Mouse (Mus musculus): Measurements from ENCODE around the gene Smurf1.

Gene Smurf1

DNA sequence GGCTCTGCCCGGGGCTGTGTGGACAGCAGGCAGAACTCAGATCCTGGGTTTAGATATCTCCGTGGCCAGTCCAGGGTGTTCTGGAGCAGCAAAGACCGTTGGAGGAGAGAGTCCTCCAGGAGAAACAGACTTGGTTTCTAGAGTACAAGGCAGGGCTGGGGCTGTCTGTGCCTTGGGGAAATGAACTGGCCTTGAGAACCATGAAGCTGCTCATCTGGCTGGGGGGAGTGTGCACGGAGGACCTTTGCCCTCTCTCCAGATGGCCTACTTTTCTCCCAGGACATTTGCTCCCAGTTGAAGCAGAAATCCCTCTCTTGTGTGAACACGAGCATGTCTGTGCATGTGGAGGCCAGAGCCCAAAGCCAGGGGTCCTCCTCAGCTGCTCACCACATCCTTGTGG, 93.3 kb downstream of the Smurf1 start:
- DNase-seq (ENCODE audit: extremely low spot score, low spot score) = no peak

DNA sequence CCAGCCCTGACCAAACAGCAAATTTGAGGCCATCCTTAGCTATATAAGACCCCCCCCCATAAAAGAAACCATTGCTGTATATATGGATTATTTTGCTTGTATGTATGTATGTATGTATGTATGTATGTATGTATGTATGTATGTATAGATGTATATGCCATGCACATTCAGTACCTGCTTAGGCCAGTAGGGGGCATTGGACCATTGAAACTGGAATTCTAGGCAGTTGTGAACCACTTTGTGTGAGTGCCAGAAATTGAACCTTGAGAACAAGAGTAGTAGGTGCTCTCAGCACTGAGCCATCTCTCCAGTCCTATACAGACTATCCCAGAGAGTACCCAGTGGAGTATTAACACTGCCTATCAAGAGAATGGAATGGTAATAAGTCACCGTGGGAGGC, 93.9 kb downstream of the Smurf1 start:
- no peak for DNase-seq (ENCODE audit: extremely low spot score, low spot score)

DNA sequence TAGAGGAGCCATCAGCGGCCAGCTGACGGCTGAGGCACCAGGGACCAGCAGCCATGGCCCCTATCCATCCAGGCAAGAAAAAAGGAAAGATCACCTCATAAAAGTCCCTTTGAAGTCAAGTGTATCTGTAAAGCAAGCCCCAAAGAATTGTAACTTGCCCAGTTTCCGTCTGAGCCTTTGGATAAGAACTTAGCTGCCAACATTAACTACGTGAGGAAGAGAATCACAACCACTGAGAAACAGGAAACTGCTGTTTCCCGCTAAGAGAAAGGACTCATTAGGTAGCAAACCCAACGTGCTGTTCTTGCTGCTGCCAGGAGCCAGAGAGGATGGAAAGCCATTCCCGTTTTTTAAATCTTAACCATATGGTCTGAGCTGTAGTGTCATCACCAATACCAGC, 94.9 kb downstream of the Smurf1 start:
- DNase-seq (ENCODE audit: extremely low spot score, low spot score) = no peak

DNA sequence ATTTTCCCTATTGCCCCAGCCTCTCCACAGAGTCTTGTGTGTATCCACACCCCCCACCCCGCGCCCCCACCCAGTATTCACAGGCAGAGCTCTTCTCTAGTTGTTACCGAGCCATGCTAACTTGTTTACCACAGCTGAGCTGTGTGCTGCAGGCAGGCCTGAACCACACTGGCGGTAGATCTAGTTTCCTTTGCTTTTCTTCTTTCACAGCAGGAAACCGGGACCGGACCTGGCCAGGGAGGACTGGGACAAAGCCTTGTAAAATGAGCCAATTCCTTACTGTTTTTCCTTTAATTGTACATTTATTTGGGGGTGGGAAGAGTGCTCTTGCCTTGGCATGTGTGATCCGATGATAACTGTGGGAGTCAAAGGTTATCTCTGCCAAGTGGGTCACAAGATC, 96.2 kb downstream of the Smurf1 start:
- no peak for DNase-seq (ENCODE audit: extremely low spot score, low spot score)

DNA sequence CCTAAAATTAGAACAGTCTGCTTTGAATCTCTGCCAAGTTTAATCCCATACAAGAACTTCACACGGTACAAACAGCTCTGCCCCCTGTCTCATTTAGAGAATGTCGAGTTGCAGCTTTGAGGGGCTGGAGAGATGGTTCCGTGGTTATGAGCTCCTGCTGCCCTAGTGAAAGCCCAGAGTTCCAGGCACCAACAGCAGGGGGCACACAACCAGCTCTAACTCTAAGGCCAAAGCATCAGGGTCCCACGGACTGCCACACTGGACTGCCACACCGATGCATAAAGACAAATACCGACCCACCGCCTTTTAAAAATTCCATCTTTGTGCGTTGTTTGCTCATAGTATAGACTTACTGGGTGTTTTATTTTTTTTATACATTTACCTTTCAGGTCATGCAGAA, 98.7 kb downstream of the Smurf1 start:
- DNase-seq (ENCODE audit: extremely low spot score, low spot score) = no peak

DNA sequence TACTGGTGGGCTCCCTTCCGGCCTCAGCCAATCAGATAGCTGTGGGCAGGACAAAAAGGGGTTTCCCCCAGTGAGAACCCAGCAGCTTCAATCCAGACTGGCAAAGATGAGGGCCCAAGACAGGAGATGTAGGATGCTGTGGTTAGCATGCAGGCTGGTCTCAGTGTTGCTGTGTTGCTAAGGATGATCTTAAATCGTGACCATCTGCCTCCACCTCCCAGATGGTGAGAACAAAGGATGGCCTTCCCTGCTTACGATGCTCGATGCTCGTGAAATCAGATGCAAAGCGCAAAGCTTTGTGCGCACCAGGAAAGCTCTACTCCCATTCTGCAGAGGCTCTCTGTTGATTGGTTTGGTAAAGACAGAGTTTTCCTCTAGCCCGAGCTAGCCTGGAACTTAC, 104.7 kb downstream of the Smurf1 start:
- DNase-seq (ENCODE audit: extremely low spot score, low spot score) = no peak

DNA sequence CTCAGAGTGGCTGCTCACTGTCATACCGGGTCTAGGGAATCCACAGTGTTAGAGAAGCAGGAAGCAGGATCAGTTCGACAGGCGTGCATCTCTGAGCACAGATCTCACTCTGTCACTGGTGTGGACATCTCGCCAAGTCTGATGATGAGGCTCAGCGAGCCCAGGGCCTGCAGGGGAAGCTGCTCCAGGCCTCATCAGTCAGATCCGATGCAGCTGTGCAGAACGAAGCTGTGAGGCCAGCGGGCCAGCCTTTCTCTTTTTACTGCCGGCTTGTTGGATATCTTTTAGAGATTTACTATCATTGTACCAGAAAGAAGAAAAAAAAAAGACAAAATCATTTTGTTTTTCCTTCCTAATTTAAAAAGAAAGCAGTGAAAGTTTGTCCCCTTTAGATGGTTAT, 106.4 kb downstream of the Smurf1 start:
- DNase-seq (ENCODE audit: extremely low spot score, low spot score) = no peak

DNA sequence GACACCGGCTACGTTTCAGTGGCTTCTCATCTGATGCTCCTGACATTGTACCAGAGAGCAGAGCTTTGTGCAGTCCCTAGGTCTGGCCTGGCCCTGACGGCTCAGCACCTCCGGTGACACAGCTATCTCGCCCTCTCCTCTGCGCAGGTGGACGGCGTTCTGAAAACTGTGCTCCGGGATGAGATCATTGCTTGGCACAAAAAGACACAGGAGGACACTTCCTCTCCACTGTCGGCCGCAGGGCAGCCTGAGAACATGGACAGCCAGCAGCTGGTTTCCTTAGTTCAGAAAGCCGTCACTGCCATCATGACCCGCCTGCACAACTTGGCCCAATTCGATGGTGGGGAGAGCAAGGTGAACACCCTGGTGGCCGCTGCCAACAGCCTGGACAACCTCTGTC, 107.1 kb downstream of the Smurf1 start:
- DNase-seq (ENCODE audit: extremely low spot score, low spot score) = no peak

DNA sequence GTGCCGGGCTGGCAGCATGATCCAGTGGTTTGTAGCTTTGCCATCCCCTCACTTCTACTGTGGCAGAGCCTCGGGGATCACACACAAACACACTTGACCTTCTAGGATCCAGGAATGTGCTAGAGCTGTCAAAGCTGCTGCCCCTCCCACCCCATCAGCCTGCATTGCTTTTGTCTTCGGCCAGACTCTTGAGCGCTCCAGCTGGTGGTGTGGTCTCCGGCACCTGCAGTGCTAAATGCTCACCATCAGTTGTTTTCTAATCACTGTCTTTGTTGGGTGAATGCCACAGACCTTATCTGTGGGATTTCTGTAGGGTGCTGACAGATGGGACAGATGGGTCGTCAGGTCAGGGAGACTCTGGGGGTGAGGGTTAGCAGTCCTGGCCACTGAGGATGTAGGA, 109.7 kb downstream of the Smurf1 start:
- no peak for DNase-seq (ENCODE audit: extremely low spot score, low spot score)

DNA sequence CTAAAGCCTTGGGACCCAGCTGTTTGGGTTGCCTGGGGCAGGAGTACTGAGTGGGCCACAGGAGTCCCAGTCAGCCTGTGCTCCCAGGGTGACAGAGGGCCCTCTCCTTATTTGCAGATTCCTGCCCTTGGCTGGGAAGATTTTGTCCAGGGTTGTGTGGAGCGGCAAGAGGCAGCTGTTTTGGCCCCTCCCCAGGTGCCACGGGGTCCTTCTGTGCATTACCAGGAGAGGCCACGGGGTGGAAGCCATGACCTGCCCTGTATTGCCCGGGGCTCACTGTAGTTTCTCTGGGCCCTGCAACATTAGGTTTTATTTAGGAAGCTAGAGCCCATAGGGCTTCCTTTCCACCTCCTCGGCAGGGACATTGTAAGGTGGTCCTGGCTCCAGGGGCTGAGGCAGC, 111.7 kb downstream of the Smurf1 start:
- no peak for DNase-seq (ENCODE audit: extremely low spot score, low spot score)

DNA sequence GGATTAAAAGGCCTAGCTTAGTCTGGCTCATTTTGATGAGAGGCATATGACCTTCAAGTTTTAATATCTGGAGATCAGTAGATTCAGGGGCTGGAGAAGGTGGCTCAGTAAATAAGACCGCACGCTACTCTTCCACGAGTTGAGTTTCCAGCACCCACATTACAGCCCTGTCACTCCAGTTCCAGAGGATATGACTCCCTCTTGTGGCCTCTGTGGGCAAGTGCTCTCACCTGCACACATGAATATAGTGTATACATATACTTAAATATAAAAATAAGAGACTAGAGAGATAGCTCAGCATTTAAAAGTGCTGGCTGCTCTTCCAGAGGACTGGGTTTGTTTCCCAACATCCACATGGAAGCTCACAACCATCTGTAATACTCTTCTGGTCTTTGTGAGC, 113.8 kb downstream of the Smurf1 start:
- DNase-seq (ENCODE audit: extremely low spot score, low spot score) = no peak

DNA sequence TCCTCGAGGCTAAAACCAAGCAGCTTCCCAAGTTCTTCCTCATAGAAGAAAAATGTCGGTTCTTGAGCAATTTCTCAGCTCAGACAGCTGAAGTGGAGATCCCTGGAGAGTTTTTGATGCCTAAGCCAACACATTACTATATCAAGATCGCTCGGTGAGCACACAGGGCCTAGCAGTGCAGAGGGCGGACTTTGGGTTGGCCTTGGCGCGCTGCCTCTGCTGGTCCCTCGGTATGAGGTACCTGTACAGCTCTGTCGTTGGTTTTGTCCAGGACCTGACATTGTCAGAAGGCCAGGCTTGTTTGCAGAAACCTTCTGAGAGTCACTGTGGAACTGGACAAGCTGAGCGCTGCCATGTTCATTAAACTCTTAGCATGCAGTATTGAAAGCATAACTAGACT, 115.7 kb downstream of the Smurf1 start:
- DNase-seq (ENCODE audit: extremely low spot score, low spot score) = no peak

DNA sequence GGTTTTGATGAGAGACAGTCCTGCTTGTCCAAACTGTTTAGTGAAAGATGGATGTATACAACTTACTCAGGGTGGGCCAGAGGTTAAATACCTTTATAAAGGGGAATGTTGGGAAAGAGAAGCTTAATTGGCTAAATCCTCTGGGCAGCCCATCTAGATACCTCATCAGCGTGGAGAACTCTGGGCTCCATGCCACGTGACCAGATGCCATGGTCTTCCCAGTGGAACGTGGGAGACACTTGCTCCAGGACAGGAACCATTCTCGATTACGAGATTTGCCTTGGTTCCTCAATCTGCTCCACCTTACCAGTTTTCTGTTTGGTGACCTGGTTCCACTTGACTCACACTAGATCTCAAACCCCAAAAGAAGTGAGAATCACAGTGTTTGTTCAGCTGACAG, 116.9 kb downstream of the Smurf1 start:
- DNase-seq (ENCODE audit: extremely low spot score, low spot score) = no peak

DNA sequence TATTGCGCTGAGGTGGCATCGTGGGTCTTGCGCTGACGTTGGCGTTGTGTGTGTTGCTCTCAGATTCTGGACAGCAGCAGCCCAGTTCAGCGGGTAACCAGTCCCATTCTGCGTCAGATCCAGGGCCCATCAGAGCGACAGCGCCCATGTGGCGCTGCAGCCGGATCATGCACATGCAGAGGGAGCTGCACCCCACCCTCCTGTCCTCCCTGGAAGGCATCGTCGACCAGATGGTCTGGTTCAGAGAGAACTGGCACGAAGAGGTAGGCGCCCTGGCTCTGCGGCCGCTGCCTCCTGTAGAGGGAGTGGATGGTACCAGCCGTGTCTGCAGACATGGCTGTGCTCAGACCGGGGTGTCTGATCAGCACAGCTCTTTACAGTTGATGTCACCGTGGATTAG, 120.3 kb downstream of the Smurf1 start:
- no peak for DNase-seq (ENCODE audit: extremely low spot score, low spot score)

DNA sequence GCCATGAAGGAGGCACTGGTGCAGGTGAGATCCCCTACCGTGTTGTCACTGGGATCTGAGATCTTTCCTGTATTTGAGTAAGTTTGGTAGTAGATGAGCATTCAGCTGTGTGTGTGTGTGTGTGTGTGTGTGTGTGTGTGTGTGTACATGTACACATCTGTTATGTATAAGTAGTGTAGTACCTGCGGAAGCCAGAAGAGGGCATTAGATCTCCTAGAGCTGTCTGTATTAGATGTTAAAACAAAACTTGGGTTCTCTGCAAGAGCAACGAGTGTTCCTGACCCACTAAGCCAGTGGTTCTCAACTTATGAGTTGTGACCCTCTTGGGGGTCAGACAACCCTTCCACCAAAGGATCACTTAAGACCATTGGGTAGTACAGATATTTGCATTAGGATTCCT, 129.5 kb downstream of the Smurf1 start:
- DNase-seq (ENCODE audit: extremely low spot score, low spot score) = no peak

DNA sequence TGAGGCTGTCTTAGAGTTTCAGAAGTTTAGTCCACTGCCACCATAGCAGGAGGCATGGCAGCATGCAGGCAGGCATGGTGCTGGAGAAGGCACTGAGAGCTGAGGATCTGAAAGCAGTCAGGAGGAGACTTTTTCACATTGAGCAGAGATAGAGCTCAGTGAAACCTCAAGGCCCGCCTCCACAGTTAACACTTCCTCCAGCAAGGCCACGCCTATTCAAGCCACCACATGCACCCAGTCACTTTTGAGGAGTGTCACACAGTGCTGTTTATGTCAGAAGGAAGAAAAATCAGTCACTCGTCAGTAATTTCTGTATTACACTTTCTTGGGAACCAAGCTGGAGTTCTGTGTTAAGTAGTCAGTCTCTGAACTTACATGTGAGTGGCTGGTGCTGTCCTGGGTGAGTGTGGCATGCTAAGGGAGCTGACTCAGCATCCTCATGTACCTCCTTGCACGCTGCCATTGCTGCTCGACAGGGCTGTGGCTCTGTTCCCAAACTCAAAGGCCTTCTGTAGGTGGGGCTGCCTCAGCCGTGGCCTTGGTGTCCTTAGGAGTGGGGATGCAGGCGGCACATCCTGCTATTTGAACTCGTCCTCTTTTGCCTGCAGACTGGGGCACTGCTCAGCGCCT, 133.7 kb downstream of the Smurf1 start:
- no peak for DNase-seq (ENCODE audit: extremely low spot score, low spot score)

DNA sequence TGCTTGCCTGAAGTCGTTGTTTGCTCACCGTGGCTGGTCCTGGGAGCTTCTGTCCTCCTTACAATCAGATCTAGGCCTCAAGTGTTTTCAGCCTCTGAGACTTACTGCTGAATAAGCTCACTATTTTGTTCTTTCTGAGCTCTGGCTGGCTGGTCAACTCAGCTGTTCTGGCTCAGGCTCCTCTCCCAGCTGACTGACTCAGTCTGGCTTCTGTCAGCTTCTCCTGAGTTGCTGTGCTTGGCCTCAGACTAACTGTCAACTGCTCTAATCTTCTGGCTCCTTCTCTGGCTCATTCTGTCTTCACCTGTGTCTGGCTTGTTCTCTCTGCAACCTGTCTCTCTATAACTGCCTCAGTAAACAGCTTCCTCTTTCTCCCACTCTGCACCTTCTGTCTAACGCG, 136.0 kb downstream of the Smurf1 start:
- DNase-seq (ENCODE audit: extremely low spot score, low spot score) = no peak

DNA sequence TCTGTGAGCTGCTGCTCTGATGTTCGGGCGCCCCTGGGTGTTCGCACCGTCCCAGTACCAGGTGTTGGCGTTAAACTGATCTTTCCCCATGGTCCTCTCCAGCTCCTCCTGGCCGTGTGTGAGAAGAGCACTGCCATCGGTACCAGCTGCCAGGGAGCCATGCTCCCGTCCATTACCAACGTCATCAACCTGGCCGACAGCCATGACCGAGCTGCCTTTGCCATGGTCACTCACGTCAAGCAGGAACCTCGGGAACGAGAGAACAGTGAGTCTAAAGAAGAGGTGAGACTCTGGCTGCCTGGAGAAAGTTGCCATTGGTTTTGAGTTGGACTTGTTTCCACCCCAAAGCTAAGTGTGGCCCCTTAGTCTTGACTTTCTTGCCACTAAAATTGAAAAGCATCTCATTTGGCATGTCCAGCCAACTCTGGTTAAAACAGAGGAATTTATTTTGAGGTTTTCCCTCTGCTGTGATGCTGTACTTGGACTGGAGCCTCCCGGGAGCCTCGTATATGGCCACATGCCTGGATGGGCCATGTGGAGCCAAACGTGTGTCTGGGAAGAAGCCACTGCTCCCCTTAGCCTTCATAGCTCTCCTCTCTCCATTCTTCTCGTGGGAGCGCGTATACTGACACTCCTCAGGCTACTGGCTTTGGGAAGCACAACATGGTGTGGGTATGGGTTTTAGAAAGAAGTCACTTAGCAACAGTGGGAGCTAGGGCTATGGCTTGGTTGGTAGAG, 137.1 kb downstream of the Smurf1 start:
- DNase-seq (ENCODE audit: extremely low spot score, low spot score) = no peak
